Mouse (Mus musculus) ES-CJ7 (cell line): ENCODE measurements at regions not wholly inside any gene's neighbourhood (a gene's known extent, or its start where the extent isn't known, plus 50 kb on each side); places are given as distances from the start of the nearest gene placed in this dataset.

Experiments used
- DNase-seq: peaks from one replicate; pipeline ENCODE4 v3.0.0; 2011; ENCODE audit warnings: low read depth, low spot score

DNA sequence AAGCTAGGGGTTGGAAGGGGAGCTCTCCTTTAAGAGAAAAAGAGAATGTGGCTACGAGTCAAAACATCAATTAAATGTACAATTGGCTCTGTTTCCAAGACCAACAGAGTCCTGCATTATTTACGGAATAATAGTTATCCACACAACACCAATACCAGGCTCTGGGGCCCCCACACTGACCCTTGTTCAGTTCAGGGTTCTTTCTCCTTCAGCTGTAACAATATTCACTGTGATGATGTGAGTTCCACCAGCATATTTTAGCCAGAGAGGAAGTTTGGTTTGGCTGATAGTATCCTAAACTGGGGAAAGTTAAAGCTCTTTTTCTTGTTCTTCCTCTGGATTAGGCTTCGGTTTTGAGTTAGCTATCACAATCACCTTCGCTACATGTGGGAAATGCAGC, 167.9 kb upstream of the Ankrd55 start:
- no peak for DNase-seq

DNA sequence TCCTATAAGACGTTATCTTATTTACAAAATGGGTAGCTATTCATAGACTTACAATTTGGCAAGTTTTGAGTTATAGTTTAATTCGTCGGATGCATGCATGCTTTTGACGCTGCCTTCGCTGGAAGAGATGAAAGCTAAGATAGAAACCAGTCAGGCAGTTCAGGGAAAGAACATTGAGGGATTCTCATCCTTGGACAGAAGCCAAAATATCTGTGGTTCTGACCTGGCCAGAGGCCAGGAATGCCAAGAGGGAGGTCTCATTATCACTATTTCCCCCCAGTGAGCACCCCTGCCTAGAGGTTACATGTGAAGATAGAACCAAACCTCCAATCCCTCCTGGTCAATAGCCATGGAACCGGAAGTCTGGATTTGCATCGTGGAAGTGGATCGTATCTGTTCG, 167.1 kb upstream of the Ankrd55 start:
- no peak for DNase-seq

DNA sequence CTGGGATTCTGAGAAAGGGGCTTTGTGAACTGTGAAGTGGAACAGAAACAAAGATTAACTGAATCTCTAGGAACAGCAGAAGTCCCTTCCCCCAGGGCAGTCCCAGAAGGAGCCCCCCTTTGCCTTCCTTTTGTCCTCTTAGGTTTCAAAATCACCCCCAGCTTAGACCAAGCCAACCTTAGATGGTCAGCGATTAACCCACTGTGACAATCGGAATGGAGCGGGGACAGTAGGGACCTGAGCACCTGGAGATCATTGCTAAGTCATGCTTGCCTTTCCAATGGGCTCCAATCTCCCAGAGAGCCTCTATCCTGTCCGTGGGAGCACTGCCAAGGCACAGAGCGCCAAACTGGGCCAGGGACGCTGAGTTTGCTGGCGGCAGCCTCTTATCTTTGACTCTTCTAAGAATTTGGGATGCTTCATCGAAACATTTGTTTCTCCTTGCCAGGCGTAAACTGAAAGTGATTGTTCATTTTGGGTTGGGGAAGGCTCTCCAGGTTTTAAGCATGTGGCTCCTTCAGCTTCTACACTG, 165.3 kb upstream of the Ankrd55 start:
- DNase-seq = no peak

DNA sequence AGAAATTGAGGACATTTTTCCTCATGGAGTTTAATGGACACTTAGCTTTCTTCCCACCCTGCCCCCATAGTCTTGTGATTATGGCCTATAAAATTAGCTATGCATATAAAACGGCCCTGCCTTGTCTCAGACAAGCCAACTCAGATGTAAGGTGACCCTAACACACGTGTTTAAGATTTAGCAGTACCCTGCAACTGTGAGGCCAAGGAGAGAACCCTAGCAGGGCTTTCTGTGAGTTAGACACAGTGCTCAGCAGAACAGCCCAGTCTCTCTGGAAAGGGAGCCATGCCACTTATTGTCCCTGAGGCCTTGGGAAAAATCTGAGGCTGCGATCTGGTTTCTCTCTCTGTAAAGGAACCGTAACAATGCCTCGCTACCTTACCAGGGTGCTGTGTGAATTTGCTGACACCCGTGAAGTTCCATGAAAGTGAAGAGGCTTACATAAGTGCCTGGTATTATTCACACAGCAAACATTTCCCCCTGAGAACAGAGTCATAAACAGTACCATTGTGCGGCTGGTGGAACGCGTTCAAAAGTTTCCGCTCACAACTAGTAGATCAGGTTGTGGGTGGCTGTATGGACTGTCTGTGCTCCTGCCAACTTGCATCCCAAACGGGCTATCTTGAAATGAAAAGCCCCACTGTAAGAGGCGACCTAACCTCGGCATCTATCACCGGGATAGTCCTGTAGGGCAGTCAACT, 162.3 kb upstream of the Ankrd55 start:
- DNase-seq = no peak

DNA sequence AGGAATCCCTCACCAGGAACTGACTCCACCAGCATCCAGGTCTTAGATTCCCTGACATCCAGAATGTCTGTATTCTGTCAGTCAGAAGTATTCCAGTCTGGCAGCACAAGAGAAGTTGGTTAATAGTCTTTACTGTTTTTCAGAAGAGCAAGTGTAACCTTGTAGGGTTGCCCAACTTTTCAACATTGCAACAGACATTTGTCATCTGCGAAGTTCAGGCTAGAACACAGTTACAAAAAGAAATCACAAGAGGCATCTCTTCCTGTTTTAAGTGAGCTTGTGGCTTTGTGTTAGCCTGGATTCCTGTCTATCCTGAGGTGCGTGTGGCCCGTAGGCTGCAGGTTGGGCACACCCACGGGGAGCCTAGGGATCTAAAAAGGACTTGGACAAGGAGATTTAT, 158.0 kb upstream of the Ankrd55 start:
- no peak for DNase-seq

DNA sequence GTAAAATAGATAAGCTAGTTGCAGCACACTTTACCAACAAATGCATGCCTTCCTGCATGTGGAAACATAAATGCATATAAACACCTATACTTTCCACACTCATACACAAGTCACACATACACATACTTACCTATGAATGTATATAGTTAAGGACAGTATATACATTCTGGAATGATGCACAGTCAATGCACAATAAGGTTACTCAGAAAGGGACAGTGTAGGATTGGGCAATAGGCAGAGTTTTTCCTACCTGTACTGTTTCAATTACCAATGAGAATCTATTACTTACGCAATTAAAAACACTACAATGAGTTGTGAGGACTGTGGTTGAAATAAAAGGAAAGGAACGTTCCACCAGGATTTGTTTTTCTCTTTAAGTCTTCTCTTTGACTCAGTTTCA, 157.5 kb upstream of the Ankrd55 start:
- no peak for DNase-seq

DNA sequence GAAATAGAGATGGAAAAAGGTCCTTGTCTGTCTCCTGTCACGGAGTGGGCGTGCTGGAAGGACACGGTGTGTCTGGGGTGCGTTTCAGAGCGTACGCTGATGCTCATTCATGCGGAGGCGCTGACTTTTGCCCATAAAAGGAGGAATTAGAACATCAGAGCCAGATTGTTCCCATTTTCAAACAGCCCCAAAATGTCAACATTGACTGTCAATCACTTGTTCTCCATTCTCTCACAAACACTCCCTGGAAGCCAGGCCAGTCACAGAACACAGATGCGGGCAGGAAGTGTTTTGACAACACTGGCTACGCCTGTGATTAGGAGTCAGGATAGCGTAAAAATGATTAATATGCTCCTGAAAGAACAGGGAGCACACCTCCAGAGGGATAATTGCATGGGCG, 157.1 kb upstream of the Ankrd55 start:
- DNase-seq = no peak

DNA sequence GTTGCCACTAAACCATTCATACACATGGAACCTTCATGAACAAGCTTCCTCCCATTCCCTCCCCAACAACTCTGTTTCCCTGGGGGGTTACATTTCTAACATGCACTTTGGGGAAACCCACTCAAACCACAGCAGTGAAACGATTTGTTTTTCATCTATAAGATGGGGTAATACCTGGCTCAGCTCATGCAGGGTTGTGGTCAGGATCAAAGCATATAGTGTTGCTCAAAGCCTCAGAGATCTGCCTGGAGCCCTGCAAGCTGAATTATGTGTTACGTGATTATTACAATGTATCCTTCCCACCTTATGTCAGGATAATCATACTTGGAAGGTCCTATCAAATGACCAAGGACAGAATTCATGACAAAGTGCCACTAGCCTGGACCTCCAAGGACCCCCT, 154.5 kb upstream of the Ankrd55 start:
- DNase-seq = no peak

DNA sequence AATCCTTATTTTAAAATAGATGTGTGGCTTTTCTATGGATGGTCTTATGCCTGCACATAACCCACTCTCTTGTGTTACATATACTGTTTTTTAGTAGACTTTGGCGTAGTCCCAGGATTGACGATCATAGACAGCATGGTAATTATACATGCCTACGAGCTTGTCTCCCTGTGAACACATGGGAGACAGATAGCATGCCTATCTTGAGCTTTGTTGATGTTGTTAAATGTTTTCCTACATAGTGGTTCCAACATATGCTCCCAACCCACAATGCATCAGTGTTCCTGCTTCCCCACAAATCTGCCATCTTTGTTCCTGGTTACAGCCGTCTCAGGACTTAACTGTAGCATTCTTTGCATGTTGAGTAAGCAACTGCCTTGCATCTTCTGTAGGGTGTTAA, 153.6 kb upstream of the Ankrd55 start:
- no peak for DNase-seq

DNA sequence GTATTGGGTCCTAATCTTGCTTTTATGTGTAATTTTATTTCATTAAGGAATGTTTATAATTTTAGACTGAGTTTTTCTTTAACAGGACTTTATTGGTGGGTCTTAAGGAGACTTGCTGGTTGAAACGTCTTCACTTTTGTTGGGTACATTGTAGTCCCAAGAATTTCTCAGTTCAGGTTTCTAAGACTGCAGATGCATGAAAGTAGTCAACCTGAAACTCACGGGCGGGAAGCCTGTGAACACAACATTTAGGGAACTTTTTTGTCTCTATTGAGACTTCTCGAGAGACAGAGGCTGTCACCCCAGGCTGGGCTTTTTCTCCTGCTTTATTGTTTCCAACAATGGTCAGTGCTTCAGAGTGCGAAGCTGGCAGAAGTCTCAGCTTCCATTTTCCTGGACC, 152.5 kb upstream of the Ankrd55 start:
- DNase-seq = no peak

DNA sequence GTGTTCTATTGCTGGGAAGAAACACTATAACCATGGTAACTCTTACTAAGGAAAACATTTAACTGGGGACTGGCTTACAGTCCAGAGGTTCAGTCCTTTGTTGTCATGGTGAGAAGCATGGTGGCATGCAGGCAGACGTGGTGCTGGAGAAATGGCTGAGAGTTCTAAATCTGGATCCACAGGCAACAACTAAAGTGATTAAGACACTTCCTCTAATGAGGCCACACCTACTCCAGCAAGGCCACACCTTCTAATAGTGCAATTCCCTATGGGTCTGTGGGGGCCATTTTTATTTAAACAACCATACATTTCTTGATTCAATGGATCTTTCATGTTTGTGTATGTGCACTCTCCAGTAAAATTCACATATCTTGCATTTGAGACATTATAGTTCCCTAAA, 151.4 kb upstream of the Ankrd55 start:
- DNase-seq = no peak

DNA sequence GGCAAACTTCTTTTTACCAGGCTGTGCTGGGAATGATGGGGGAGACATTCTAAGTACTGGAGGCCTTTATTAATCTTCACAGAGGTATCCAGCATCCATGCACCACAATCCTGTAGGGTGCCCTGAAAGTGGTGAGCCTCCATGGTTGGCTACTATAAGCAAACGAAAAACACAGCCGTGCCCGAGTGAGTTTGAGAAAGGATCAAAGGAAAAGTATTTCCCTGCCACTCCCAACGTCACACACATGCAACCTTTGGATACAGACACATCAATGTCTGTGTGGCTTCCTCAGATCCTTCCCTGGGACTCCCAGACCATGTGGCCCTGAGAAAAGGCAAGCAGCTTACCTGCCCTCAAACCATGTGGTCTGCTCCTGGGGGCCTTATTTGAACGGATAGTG, 147.4 kb upstream of the Ankrd55 start:
- DNase-seq = no peak

DNA sequence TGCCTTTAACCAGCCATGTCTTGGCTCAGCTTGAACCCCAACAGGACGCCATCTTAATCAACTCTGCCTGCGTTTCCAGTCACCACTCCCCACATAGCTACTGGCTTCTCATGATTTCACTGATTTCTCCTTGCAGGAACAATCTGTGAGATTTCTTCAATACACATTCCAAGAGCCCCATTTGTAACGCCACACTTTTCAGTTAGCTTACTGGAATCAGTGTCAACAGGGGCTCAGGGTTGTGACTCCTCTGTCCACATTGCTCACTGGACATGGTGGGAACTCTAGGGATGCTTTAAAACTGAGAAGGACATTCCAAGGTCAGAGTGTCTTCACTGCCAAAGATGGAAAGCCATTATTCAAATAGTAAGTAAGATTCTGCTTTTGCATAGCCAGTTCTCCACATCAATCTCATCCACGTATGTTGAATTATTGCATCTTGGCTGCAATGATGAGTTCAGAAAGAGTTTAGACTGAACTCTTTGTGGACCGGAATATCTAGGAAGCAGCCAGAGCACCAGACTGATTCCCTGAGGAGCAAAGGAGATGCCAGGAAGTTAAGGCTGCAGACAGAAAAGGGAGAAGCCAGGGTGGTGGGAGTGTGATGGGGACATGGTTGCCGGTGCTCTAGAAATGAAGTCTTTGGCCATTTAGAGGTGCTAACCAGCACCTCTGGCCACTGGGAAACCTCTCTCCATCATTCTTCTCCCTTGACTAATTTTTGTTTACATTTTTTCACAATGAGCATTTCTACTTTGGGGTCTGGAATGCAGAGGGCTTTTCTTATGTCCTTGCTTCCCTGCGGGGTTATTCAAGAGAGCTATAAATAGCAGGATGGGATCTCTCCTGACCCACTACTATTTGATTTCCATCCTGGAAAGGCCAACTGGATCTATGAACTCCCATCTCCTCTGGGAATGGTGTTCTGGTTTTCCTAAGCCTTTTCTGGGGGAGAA, 143.6 kb upstream of the Ankrd55 start:
- no peak for DNase-seq

DNA sequence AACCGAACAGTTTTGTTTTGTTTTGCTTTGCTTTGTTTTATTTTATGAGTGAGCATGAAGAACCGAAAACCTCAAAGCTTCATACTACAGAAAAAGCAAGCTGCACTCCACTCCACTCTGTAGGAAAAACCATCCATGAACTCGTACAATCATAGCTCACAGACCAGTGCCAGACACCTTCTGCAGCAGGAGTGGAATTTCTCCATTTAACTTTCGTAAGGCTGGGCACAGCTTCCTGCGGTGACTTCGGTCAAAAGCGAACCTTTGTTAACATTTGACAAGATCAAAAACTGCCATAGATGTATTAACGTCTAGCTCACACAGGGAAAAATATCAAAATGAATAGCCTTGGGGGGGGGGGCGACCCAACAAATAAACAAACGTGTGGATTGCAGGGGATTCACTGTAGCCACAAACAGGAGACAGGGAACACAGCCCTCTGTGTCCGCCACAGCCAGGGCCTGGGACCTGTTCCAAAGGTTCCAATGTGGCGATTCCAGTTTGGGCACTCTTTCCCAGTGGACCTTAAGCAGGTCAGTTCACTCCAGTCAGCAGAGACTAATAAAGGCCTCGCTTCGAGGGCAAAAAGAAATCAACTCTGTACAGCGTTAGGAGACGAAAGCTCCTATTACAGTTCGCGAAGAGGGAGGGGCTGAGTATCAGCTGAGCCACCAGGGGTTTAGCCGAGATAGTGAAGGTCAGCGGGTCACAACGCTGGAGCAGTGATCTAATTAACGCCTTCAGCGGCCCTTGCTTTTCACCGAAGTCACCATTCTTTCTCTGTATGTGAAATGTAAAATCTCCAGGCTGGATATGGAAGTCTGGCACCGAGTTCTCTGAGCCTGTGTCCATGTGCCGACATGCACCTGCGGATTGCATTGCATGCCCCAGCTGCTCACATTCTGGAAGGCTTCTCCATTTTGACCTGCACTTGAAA, 135.4 kb upstream of the Ankrd55 start:
- DNase-seq = peak; percentile 43

DNA sequence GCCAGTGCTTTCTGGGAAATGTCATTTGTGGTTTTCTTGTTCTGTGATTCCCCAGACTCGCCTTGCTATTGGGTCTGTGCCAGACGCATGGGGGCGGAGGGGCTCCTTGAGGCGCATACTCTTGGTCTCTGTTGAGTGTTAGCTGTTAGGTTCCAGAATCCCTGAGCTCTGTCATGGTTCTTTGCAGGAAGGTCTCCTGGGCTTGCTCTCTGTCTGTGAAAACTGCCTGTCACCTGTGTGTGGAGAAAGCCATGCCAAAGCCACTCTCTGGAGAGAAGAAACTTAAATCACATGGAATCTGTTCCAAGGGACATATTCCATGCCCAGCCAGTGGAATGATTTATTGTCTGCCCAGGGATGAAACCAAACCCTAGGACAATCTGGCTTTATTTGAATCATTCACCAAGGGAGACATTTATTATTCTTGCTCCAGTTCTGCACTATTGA, 134.5 kb upstream of the Ankrd55 start:
- no peak for DNase-seq

DNA sequence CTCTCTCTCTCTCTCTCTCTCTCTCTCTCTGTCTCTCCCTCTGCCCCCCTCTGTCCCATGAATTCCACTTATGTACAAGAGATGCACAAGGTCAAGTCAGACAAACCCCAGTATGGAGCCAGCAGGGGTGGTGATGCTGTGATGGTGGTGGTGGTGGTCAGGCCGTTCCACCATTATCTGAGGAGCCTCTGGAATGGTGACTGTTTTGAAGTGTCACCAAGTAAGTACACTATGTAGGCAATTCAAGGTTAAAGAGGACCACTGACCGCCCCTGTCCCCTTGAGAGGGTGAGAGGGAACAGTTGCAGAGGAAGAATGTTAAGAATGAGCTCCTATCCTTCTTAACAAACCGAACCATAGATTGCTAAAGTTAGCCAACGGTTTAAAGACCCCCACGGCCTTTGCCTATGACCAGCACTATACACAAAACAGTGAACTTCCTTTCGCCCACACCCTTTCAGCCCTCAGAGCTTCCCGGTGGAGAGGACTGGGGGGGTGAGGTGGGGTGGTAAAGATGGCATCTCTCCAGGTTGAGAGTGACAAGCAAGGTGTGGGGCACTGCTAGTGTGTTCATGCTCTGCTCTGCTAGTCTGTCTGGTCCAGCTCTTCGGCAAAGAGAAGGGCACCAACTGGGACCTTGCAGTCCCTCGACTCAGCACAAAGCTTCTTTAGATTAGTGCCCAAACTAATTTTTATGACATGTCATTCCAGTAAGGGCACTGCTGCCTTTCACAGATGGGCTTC, 128.7 kb upstream of the Ankrd55 start:
- no peak for DNase-seq

DNA sequence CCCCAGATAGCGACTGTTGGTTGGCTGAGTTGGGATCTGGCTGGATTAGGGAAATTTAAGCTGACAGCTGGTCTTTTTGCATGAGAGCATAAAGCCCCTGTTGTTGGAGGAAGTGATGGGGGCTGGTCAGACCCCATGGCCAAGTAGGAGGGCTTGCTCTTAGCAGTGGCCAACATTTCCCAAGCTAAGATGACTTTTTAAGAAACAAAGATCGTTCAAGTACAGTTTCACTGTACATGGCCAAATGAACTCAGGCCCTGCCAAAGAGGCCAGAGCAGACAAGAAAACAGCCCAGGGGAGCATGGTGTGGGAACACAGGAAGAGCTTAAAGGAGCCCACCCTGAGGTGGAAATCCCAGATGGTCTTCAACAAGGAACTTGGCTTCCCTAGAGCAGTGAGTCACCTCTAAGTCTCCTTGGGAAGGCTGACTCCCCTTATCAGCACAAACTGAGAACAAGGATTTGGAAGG, 128.0 kb upstream of the Ankrd55 start:
- DNase-seq = no peak

DNA sequence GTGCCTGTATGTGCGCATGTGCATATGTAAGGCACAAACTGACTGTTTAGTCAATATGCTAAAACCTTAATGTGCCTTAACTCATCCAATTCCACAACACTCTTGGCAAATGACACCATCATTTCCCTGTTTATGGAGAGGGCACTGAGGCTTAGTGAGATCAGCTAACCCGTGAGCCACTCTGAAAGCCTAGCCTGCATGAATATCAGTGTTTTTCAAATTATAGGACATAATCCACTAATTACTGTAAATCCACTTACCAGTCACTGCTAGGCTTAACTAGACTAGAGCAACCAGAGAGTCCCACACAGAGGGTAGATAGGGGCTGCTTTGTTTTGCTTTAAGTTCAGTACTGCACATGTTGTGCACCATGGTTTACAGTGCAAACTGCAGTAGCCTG, 127.5 kb upstream of the Ankrd55 start:
- no peak for DNase-seq

DNA sequence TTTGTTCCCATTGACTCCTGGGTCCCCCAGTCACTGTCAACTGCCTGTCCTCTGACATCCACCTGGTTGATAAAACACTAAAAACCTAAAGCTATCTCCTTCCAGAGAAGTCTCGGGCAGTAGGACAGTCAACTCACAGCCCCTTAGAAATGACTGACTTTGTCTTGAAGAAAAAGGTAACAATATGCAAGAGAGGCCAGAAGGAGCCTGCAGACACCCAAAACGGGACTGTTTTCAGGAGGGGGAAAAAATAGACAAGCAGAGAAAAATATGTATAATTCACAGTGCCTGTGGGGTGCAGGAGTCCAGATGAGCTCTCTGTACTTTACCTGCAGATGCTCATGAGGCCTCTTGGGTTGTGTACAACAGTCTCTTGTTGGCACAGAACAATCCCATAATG, 126.4 kb upstream of the Ankrd55 start:
- DNase-seq = no peak

DNA sequence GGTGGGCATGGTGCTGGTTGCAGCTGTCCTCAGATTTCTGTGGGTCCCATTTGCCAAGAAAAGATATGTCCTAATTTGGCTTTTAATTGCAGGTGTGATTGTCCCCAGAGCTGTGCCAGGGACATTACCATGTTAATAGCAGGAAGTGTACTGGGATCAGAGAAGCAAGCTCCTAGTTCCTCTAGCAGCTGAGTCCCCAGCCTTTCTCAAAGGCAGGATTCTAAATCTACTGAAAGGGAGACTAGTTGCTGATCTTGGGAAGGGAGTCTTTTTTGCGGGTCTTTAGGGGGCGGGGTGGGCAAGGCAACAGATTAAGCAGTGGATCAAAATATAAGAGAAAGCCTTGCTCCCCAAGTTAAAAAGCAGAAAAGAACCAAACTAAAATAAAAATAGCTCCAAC, 122.3 kb upstream of the Ankrd55 start:
- no peak for DNase-seq

DNA sequence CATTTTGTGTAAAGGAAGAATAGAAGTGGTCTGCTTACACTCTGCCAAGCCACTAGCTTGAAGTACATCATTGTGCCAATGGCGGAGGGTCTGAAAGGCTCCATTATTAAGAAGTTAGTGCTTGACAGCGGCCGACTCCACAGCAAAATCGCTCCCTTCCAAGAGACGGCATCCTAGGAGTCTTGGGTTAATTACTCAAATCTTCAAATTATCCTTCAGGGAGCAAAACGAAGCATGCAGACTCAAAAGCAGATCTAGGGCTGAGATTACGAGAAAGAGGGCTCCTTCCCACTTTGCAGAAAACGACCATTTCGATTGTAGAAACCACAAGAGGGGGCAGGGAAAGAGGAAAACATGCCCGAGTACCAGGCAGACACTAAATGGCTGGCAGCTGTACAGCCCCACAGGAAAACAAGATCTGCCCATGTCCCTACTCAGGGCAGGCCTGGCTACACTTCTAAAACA, 121.9 kb upstream of the Ankrd55 start:
- no peak for DNase-seq
